ENCODE assay signal across 7 mouse cellular contexts in genomic region chr15:12181181-12181805, GRCm38 (mm10). TPM values are rescaled to one million over a fixed set of nuclear protein-coding genes. Genes with fewer than 3 reads are reported as not detected.
DNase-seq lines count a peak whose midpoint lies in the region; ATAC-seq and TF ChIP-seq lines count a peak whose summit lies in the region.
"Not testable (repeated sequence)": the region's sequence is repeated elsewhere in the genome, so short reads cannot be mapped to it uniquely, and the experiment has no call there.

No protein-coding gene starts in this region.

- peaks cover 15 to 25% of the 10 kb centered on the region in 2 experiments for H3K4me1 ChIP-seq in MEL (ENCODE audit: control insufficient read depth in 1 of 2, insufficient read depth in 2 of 2, low read length in 2 of 2)
- H3K4me1 ChIP-seq in intestine, embryonic 16.5 days (ENCODE audit: control insufficient read depth, insufficient read depth, low read length); liver, postnatal 0 days (ENCODE audit: insufficient read depth): not testable (repeated sequence)
- peaks cover 20% of the 10 kb centered on the region for H3K4me1 ChIP-seq in liver, embryonic 13.5 days (replicated peaks)

- TF ChIP-seq CTCF in MEL (IDR thresholded peaks at IDR 0.05 in 2 of 3, conservative IDR thresholded peaks at IDR 0.05 in 1 of 3; ENCODE audit: control insufficient read depth in 1 of 3, insufficient read depth in 1 of 3, low read depth in 2 of 3, low read length in 3 of 3, poor library complexity in 1 of 3, severe bottlenecking in 1 of 3); liver, postnatal 0 days (IDR thresholded peaks at IDR 0.05; ENCODE audit: low read depth): not testable (repeated sequence)

- not testable (repeated sequence) for H3K9me3 ChIP-seq in MEL (replicated peaks; ENCODE audit: insufficient read depth, low read length); intestine, embryonic 16.5 days (ENCODE audit: control insufficient read depth, low read length); liver, embryonic 13.5 days (replicated peaks); liver, postnatal 0 days (ENCODE audit: low read length)

- H3K27me3 ChIP-seq in MEL (ENCODE audit: control insufficient read depth in 1 of 2, insufficient read depth in 2 of 2, low read length in 2 of 2); intestine, embryonic 16.5 days (replicated peaks; ENCODE audit: control insufficient read depth, insufficient read depth, low read length); liver, embryonic 13.5 days; liver, postnatal 0 days (ENCODE audit: insufficient read depth, low read length): not testable (repeated sequence)

- TF ChIP-seq EP300 in MEL (IDR thresholded peaks at IDR 0.05; ENCODE audit: low read depth in 1 of 2, low read length in 2 of 2) = peak; percentile 49 to 71
- not testable (repeated sequence) for TF ChIP-seq EP300 in liver, postnatal 0 days (IDR thresholded peaks at IDR 0.05; ENCODE audit: low read depth)

- H3K79me2 ChIP-seq in MEL (ENCODE audit: control insufficient read depth, insufficient read depth, low read length, poor library complexity) = not testable (repeated sequence)

- peak overlapping the region; percentile 93 for H3K27ac ChIP-seq in MEL (ENCODE audit: control insufficient read depth, low read depth, low read length)
- not testable (repeated sequence) for H3K27ac ChIP-seq in intestine, embryonic 16.5 days (ENCODE audit: low read length); liver, postnatal 0 days (ENCODE audit: low read depth)
- peak overlapping the region; percentile 59 for H3K27ac ChIP-seq in liver, embryonic 13.5 days

- ATAC-seq in erythroid progenitor cell, adult 5-6 weeks (replicated peaks; ENCODE audit: low FRiP score, poor library complexity, severe bottlenecking) = peak; percentile 59
- peak; percentile 38; the same call in 1 of the 2 replicates for ATAC-seq in intestine, embryonic 16.5 days
- peak; percentile 93 for ATAC-seq in liver, embryonic 13.5 days (ENCODE audit: low read depth)
- peak; percentile 56; the same call in 1 of the 2 replicates for ATAC-seq in liver, postnatal 0 days
- ATAC-seq in monocyte, adult 5-6 weeks (replicated peaks; ENCODE audit: insufficient number of reproducible peaks, low FRiP score, low TSS enrichment, poor library complexity, severe bottlenecking) = peak; percentile 59

- TF ChIP-seq POLR2A in MEL (IDR thresholded peaks at IDR 0.05; ENCODE audit: control insufficient read depth in 1 of 2, insufficient read depth in 1 of 2, low read depth in 1 of 2, low read length in 2 of 2, poor library complexity in 1 of 2) = peak in 1 of 2 experiments; percentile 20; a peak in 1 of 4 replicates

- DNase-seq in 416B (ENCODE audit: low read depth) (peak; percentile 60), MEL (ENCODE audit: low read depth, low spot score) (peak; percentile 94)
- DNase-seq in liver, embryonic 13.5 days = peak; percentile 44
- DNase-seq in liver, postnatal 0 days = not testable (repeated sequence)

- WGBS in intestine, embryonic 16.5 days = 95% methylated on average over 13 of the region's 13 CpGs
- 26% methylated on average over 13 of the region's 13 CpGs for WGBS in liver, embryonic 13.5 days (ENCODE audit: insufficient replicate concordance)
- WGBS in liver, postnatal 0 days (ENCODE audit: insufficient replicate concordance) = 44% methylated on average over 13 of the region's 13 CpGs

- H3K9ac ChIP-seq in MEL (ENCODE audit: control insufficient read depth, low read depth, low read length, poor library complexity, severe bottlenecking) = peak overlapping the region; percentile 54
- H3K9ac ChIP-seq in intestine, embryonic 16.5 days (ENCODE audit: low read depth, low read length); liver, postnatal 0 days (replicated peaks): not testable (repeated sequence)
- H3K9ac ChIP-seq in liver, embryonic 13.5 days = 0 out of 2 replicates have a peak overlapping the region, but pooled peaks have one; percentile 22

- H3K4me3 ChIP-seq in MEL (ENCODE audit: control insufficient read depth in 1 of 2, insufficient read depth in 1 of 2, low read depth in 2 of 2, low read length in 2 of 2) = peak overlapping the region; percentile 16 to 53; a peak in 3 of 4 replicates
- H3K4me3 ChIP-seq in intestine, embryonic 16.5 days (ENCODE audit: low read length); liver, embryonic 13.5 days (replicated peaks); liver, postnatal 0 days (ENCODE audit: low read depth, low read length): not testable (repeated sequence)

- not testable (repeated sequence) for H3K4me2 ChIP-seq in intestine, embryonic 16.5 days (ENCODE audit: low read depth, low read length); liver, embryonic 13.5 days; liver, postnatal 0 days (ENCODE audit: low read depth, low read length)

- peaks cover 37 to 65% of the 10 kb centered on the region in 2 experiments for H3K36me3 ChIP-seq in MEL (ENCODE audit: control insufficient read depth in 1 of 2, insufficient read depth in 2 of 2, low read length in 2 of 2)
- H3K36me3 ChIP-seq in intestine, embryonic 16.5 days (ENCODE audit: control insufficient read depth, insufficient read depth, low read length) = not testable (repeated sequence)
- H3K36me3 ChIP-seq in liver, embryonic 13.5 days = peaks cover 62% of the 10 kb centered on the region
- peaks cover 45% of the 10 kb centered on the region for H3K36me3 ChIP-seq in liver, postnatal 0 days (replicated peaks; ENCODE audit: insufficient read depth, low read length)

- not testable (repeated sequence) for TF ChIP-seq RAD21 in MEL (IDR thresholded peaks at IDR 0.05; ENCODE audit: low read depth, low read length)

TF ChIP-seq in MEL, 35 proteins besides CTCF, POLR2A, EP300 and RAD21:
- TF ChIP-seq MAZ (IDR thresholded peaks at IDR 0.05; ENCODE audit: low read depth, low read length) (peak; percentile 1), RCOR1 (IDR thresholded peaks at IDR 0.05; ENCODE audit: low read depth, low read length) (peak; percentile 9; the same call in 1 of the 2 replicates), ELF1 (IDR thresholded peaks at IDR 0.05; ENCODE audit: low read depth, low read length) (peak; percentile 32; the same call in 1 of the 2 replicates), MAX (IDR thresholded peaks at IDR 0.05; ENCODE audit: low read length) (peak; percentile 71), TCF12 (IDR thresholded peaks at IDR 0.05; ENCODE audit: low read depth, low read length) (peak; percentile 6; the same call in 1 of the 2 replicates), TBP (IDR thresholded peaks at IDR 0.05; ENCODE audit: low read depth, low read length) (peak; percentile 61; the same call in 1 of the 2 replicates), MXI1 (IDR thresholded peaks at IDR 0.05; ENCODE audit: low read depth, low read length) (peak; percentile 64), TAL1 (IDR thresholded peaks at IDR 0.05; ENCODE audit: low read length) (0 out of 2 replicates have a peak, but pooled peaks have one; percentile 27), GATA1 (IDR thresholded peaks at IDR 0.05; ENCODE audit: low read depth, low read length) (peak; percentile 70), ETS1 (IDR thresholded peaks at IDR 0.05; ENCODE audit: low read depth, low read length) (peak; percentile 81), MYC (IDR thresholded peaks at IDR 0.05; ENCODE audit: low read depth, low read length) (peak; percentile 90), BHLHE40 (IDR thresholded peaks at IDR 0.05; ENCODE audit: borderline replicate concordance, low read depth, low read length) (peak; percentile 31; the same call in 1 of the 2 replicates)

RNA-seq across cellular contexts. Expression of gene Mtmr12, which starts 23.5 kb away (rescaled TPM):
- total RNA-seq in MEL (2012; rRNA removed) = 14.3 and 18.0 TPM in 2 replicates
- polyA plus RNA-seq in MEL (2012; ENCODE audit: insufficient read depth in 1 of 2, insufficient read length in 2 of 2, low read depth in 1 of 2, low replicate concordance in 2 of 2, missing spikeins in 1 of 2) = 10 to 100 TPM in 1 of 2 experiments, not detected in 1; 38.2 TPM
- 7.9 and 15.1 TPM in 2 replicates for total RNA-seq in erythroid progenitor cell, adult 5-6 weeks (2015; ENCODE audit: low replicate concordance)
- total RNA-seq in erythroid progenitor cell, adult 5-6 weeks (2017; ENCODE audit: low replicate concordance) = 17.2 and 24.7 TPM in 2 replicates
- polyA plus RNA-seq in intestine, embryonic 16.5 days (2015; fragmentation: Nextera tagmentation; extraction: Ambion mirVana) = 16.4 and 16.6 TPM in 2 replicates
- 6.3 and 8.2 TPM in 2 replicates for polyA plus RNA-seq in liver, embryonic 13.5 days (2015; fragmentation: Nextera tagmentation; extraction: Ambion mirVana)
- polyA plus RNA-seq in liver, postnatal 0 days (2015; fragmentation: Nextera tagmentation; extraction: Ambion mirVana) = 3.9 and 4.0 TPM in 2 replicates
- 34.1 to 46.7 TPM (median 39.5 TPM) in 3 replicates for total RNA-seq in monocyte, adult 5-6 weeks (2017)

Comparison
In these comparisons a context has a peak if more than half of its experiments do, and no peak if none do; other contexts are left out.
1. ATAC-seq: peak in every context shown above with its lines; median percentile 93 in liver, embryonic 13.5 days; 59 in erythroid progenitor cell, adult 5-6 weeks; 59 in monocyte, adult 5-6 weeks; 56 in liver, postnatal 0 days; 38 in intestine, embryonic 16.5 days.